Mouse (Mus musculus): ENCODE results near the gene Cep250.
"Not testable (repeated sequence)": the region's sequence is repeated elsewhere in the genome, so short reads cannot be mapped to it uniquely, and the experiment has no call there.

Cep250 gene

DNA sequence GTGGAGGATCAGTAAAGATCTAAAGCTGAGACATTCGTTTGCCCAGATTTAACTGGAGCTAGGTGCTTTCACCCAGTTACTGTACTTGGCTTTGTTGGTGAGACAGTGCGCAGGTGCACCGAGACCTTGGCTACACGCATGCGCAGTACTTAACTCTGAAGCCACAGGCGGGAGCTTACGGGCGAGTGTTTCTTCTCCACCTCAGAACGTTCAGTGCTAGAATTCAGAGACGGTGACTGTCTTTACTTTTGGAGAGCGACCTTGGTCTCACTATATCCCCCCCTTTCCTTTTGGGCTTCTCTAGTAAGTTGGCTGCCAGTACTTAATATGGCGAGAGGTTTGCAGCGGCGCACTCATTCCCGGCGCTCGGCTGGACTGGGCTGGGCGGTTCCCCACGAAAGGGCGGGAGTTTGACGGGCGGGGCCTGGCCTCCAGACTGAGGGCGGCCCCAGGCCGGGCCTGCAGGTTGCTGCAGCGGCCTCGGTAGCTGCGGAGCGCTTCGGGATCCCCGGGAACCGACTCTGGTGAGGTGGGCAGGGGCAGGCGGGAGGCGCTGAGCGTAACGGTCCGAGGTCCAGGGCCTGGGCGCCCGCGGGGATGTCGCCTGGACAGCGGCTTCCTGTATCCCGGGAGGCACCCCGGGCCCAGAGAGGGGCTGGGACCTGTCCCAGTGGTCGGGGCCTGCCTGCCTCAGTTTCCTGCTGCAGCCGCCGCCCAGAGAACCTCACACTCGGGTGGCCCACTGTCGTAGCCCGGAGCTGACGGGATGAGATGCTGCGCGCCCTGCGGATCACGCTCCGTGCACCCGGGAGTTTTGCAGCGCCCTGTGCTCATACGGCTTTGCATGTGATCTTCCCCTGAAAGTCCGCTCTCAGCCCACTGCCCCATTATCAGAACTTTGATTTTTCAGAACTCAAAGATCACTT lies at the start of gene Cep250:
TSS of gene Cep250 (plus strand) at position 325 of the 926 bp plus-strand sequence.
- DNase-seq (ENCODE audit: low read depth in 1 of 2, low spot score in 2 of 2) = peak; percentile 78 to 87

DNA sequence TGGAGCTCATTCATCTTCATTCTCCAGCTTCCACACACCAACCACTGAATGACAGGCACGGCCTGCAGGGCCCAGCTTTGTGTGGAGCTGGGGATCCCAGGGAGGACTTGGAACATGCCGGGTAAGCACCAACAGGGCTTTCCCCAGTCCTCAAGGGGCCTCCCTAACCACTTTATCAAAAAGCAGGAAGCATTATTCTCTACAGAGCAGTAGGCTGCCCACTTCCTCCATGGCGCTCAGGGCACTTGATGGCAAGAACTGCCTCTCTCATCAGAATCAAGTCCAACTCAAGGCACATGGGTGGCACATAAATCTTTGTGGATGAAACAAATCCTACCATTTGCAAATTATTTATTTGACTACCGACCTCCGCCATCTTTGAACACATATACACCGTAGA lies 41.6 kb upstream of the Cep250 start:
- DNase-seq (ENCODE audit: low read depth in 1 of 2, low spot score in 2 of 2) = no peak

DNA sequence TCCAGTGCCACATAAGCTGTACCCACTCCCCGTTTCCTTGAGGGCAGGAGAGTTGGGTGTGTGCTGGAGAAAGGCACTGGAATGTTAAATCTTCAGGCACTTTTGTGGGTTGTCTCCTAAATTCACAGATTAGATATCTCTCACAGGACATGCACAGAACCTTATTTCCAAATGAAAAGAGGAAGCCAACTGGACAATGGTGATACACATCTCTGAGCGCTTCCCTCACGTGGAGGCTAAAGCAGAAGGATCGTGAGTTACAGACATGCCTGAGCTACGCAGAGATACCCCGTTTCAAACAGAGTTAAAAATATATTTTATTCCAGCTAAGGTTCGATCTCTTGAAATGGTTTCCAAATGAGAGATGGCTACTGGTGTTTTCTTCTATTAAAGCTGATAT lies 33.1 kb upstream of the Cep250 start:
- no peak for DNase-seq (ENCODE audit: low read depth in 1 of 2, low spot score in 2 of 2)

DNA sequence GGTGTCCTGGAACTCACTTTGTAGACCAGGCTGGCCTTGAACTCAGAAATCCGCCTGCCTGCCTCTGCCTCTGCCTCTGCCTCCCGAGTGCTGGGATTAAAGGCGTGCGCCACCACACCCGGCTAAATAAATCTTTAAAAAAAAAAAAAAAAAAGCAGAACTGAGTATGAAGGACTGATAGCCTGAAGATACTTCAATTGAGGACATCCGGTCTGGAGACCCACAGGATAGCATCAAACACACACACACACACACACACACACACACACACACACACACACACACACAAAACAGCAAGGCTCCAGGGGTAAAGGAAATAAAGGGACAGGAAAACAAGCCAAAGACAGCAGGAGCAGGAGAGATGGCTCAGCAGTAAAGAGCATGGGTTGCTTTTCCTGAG lies 31.0 kb upstream of the Cep250 start:
- DNase-seq (ENCODE audit: low read depth in 1 of 2, low spot score in 2 of 2) = not testable (repeated sequence)

DNA sequence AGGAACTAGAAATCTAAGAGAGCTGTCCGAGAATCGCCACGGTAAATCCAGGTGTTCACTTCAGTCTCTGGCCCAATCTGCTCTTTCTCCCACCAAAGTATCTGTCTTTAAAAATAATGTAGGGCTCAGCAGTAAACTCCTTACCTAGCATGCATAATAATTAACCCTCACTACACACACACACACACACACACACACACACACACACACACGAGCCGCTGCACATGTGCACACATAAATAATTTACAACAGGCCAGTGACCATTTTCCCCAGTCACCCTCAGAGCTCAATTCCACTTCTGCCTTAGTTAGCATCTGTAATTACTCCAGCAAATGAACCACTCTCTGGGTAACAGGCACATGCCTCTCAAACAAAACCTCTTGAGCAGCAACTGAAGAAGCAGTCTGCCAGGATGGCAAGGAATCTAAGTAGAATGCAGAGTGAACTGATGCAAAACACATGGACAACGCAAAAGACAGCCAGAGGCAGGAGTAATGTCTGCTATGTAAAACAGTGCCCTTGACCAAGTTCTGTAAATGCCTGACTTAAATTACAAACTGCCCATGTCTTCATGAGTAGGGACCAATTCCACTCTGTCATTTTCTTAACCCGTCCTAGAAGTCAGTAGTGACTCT lies 27.4 kb upstream of the Cep250 start:
- no peak for DNase-seq (ENCODE audit: low read depth in 1 of 2, low spot score in 2 of 2)

DNA sequence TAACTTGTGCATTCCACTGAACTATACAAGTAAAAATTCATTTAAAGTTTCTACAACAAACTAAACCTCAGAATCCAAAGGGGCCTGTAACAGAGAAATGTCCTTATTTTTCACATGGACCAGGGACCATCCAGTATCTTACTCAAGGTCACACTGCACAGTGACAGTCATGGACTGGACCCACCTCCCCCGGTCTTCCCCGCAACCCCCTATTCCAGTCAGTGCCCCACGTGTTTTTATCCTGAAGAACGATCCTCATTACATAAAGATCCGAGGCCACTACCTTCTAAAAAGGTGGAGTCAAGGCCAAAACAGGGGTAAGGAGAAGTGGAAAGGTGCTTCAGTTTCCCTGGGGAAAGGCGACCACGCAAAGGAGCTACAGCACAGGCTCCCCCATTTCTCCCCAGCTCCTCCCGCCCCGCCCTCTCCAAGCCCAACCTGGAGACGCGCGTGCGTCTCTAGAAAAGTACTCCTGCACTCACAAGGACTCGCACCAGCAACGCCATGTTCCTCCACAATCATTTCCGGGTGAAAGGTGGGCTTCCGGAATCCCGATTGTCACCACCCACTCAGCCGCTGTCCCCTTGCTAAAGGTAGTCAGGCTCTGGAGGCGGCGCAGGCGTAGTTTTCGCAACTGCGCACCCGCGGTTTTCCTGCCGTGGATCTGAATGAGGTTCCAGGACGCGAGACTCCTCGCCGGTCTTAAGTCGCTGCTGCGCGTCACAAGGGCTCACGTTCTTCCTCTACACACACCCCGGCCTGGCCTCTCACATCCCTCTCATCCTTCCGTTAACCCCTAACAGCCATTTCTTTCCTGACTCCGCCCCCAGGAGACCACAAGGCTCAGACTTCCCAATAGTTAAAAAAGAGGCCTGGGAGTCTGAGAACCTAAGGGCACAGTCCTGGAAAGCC lies 26.5 kb upstream of the Cep250 start, which contains the start of gene Uqcc1:
TSS of gene Uqcc1 (minus strand) at position 780 of the 912 bp plus-strand sequence.
- DNase-seq (ENCODE audit: low read depth in 1 of 2, low spot score in 2 of 2) = peak; percentile 73 to 81

DNA sequence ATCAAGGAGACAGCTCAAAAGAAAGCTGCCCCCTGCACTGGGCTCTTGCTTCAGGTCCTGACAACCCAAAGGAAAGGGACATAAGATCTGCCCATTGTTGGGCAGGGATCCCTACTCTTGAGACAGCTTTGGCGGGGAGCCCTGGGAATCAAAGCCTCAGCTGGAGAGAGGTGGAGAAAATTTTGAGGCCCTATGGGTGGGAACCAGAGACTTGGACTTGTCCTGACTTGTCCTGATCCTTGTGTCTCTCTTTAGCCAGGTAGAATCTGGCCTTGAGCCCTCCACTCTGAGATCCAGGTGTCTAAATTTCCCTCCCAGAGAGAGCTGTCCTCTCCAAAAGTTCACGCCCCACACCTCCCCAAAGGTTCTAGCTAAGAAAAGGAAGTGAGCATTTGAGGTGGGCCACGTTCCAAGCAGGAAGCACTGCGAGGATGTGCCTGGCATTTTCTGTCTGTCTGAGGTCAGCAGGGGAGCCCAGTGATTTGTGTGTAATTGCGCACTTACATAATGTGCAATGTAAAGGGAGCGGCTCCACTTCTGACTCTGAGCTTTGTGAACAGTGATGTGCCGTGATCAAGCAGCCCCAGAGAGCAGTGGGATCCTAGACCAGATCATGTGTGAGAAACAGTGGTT lies 16.2 kb upstream of the Cep250 start:
- DNase-seq (ENCODE audit: low read depth in 1 of 2, low spot score in 2 of 2) = no peak

DNA sequence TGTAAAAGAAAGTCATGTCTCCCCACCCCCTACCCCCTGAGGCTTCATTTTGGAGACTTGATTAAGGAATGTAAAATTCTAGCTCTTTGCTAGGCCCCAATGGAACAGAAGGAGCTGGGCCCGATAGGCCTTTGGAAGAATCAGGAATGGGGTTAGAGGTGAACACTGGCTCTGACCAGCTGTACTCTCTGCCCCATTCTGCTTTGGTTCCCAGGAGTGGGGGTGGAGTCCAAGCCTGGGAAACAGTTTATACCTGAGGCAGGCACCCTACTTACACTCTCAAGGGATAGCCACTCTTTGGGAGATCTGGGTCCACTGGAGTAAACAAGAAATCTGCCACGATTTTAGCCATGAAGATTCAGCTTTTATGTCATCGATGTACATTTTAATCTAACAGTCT lies 15.6 kb upstream of the Cep250 start, which contains the start of gene Gm15557:
TSS of gene Gm15557 (plus strand) at position 48 of the 400 bp plus-strand sequence.
- no peak for DNase-seq (ENCODE audit: low read depth in 1 of 2, low spot score in 2 of 2)

DNA sequence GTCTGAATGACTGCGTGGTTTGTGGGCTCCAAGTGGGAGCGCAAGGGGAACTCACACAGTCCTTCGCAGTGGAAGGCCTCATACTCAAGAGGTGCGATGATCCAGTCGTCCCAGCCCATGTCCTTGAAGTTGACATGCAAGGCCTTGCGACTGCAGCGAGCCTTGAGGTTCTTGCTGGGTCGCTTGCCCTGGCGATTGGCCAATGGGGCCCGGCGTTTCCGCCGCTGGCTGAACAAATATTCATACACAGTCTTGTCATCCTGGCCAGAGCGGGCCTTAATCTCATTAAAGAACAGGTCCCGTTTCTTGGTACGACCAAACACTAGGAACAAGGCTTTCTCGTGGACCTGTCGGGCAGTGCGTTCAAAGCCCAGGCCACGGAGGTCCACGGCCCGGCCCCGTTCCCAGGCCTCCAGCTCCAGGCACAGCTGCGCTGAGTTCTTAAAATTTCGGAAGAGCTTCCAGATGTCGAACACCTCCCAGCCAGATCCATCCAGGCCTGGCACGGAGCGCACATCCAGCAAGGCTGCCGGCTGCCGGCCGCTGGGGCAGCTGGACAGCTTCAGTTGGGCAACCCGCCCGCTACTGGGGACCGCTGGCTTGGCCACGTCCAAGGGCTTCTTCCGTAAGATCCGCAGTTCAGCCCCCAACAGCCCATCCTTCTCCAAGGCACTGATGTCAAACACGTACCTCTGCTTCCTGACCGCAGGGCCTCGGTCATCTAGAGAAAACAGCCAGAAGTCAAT lies 14.4 kb upstream of the Cep250 start:
- no peak for DNase-seq (ENCODE audit: low read depth in 1 of 2, low spot score in 2 of 2)

DNA sequence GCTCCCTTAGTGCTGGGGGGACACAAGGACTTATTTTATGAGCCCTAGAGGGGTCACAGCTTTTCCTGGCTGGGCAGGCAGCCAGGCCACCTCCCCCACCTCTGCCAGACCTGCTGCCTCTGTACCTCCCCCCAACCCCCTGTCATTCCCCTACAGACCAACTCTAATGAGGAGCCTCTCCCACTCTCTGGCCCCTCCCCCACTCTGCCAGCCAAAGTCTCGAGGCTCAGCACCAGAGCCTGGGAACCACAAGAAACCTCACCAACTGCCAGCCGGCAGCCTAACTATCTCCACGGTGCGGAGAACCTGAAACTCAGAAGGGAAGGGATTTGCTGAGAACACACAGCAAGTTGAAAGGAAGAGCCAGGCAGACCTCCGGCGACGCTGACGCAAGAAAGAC lies 12.8 kb upstream of the Cep250 start:
- no peak for DNase-seq (ENCODE audit: low read depth in 1 of 2, low spot score in 2 of 2)

DNA sequence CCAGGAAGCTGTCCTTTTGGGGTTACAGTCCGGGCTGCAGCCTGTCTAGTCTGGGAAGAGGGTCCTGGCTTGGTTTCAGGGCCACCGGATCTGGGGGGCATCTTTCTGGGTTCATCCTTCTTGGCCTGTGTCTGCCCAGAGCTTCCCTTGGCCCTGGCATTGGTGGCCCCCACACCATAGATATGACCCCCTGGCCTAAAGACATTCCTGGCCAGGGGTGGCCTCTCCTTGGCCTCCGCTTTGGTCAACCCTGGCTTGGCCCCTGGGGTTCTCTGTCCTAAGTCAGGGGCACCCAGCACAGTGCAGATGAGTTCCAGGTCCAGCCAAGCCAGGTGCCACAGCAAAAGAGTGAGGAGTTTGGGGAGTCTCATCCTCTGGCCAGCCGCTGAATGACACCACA lies 11.6 kb upstream of the Cep250 start:
- DNase-seq (ENCODE audit: low read depth in 1 of 2, low spot score in 2 of 2) = no peak

DNA sequence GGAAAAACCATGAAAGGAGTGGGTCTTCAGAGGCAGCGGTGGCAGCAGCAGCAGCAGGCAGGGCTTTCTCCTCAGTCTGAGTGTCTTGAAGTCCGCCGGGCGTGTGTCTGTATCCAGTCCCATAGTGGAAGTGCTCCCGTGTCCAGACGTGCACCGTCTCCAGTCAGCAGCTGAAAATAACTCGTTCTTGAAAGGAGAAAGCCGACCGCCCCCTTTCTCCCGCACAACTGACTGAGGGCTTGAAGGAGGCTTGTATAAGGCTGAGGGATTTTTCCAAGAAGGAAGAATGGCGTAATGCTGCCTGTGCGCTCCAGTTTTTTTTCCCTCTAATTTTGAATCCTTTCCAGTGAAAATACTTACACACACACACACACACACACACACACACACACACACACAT lies 11.1 kb upstream of the Cep250 start, which contains the start of gene Gdf5:
TSS of gene Gdf5 (minus strand) at position 244 of the 400 bp plus-strand sequence.
- DNase-seq (ENCODE audit: low read depth in 1 of 2, low spot score in 2 of 2) = no peak

DNA sequence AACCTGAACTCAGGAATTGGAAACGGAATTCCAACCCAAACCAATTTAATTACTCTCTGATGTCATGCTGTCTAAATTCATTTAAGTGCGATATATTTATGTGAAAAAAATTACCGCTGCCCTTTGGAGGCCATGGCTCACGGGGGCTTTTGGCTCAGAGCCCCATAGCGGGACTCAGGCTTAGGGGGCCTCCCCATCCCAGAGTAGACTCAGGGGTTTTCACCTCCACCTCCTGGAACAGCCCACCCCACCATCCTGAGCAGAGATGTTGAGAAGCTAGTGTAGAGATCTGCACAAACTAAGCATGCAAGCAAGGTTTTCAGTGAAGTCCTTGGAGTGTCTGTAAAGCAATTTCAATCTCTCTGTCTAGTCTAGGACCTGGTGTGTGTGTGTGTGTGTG lies 10.7 kb upstream of the Cep250 start:
- no peak for DNase-seq (ENCODE audit: low read depth in 1 of 2, low spot score in 2 of 2)

DNA sequence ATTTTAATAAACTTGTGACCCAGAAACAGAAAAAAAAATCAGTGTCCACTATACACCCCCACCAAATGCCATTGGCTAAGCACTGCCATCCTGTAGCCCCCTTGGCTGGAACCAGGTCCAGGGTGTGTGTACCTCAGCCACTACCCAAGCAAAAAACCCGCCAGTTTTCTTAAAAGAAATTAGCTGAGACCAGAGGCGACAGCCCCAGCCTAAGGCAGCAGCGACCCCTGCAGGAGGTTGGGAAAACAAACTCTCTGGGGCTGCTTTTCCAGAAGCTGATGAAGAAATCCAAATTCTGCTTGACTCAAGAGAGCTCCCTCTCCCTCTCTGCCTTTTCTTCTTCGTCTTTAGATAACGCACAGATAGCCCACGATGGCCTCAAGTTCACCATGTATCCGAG lies 10.2 kb upstream of the Cep250 start:
- DNase-seq (ENCODE audit: low read depth in 1 of 2, low spot score in 2 of 2) = peak; percentile 24 to 50

DNA sequence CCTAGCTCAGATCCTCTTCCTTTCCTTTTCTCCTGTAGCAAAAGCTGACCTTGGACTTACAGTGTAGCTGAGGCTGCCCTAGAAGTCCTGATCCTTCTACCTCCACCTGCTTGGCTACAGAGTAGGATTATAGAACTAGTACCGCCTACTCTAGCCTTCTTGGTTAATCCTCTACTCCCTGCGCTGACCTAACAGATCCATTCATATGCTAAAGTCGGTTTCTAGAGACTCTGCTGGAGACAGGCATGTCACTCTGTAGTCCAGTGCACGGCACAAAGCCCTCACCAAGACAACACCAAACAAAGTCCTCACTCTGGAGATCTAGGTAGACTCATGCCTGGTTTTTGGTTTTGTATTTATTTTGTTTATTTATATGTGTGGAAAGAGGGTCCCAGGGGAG lies 9.8 kb upstream of the Cep250 start:
- no peak for DNase-seq (ENCODE audit: low read depth in 1 of 2, low spot score in 2 of 2)

DNA sequence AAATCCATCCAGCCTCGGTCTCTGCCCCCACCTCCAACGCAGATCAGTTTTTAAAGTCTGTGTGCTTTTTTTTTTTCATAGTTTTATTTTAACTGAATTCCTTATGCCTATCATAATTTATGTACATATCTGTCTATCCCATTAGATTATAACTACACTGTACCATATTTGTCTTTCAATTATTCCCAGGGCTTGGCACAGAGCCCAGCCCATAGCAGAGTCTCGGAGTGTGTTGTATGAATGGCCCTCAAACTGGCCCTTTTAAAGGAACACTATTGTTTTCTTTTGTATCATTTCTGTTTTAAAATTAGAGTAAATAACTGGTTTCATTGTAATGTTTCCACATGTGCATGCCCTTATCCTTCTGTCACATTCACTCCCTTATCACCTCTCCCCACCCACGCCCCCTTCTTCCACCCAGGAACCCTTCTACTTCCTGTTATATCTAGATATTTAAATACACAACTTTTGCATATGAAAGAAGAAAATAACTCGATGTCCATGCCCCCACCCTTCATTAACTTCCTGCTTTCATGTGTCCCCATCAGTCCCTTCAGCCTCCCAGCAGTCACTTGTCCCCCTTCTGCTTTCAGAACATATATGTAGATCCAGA lies 8.8 kb upstream of the Cep250 start:
- no peak for DNase-seq (ENCODE audit: low read depth in 1 of 2, low spot score in 2 of 2)

DNA sequence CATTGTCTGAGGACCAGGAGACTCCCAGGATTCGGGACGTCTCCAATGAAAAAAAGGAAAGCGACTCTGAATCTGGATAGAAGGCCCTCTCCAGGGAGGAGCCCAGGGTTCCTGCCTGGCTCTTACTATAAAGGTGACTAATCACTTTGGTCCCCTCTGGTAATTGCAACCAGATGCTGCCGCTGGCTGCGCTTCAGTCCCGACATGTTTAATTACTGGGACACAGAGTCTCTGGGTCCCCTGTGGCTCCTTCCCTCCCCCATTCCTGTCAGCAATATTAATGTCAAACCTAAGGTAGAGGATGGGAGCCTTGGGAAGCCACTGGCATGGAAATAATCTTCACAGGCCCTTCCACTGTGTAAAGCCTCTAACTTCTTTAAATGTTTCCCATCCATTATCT lies 6.9 kb upstream of the Cep250 start:
- DNase-seq (ENCODE audit: low read depth in 1 of 2, low spot score in 2 of 2) = no peak

DNA sequence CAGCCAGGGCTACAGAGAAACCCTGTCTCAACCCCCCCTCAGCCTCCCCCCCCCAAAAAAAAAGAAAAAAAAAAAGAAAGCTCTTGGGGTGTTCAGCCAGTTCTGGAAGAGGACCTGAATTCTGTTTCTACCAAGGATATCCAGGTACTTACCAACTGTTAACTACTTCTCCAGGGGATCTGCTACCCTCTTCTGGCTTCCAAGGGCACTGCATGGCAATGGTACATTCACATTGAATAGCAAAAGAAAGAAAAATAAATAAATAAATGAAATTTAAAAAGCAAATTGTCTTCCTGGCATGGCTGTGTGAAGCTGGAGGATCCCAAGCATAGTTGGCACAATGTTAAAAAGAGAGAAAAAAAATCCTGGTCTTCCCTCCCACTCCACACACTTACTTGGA lies 4.3 kb upstream of the Cep250 start:
- DNase-seq (ENCODE audit: low read depth in 1 of 2, low spot score in 2 of 2) = no peak

DNA sequence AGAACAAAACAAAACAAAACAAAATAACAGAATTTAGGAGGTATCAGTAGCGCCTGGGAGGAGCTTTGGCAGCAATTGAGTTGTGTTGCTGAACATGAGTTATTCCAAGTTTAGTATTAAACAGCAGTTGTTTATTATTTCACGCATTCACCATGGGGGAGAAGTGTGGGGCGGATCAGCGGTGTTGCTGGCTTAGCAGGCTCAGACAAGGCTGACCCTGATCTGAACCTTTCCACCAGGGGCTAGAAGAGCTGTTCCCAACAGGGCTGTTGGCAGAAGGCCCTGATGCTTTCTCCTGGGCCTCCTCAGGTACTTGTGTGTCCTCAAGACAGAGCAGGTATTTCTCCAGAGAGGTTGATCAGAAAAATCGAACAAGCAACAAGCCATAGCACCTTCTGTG lies 3.7 kb downstream of the Cep250 start:
- no peak for DNase-seq (ENCODE audit: low read depth in 1 of 2, low spot score in 2 of 2)

DNA sequence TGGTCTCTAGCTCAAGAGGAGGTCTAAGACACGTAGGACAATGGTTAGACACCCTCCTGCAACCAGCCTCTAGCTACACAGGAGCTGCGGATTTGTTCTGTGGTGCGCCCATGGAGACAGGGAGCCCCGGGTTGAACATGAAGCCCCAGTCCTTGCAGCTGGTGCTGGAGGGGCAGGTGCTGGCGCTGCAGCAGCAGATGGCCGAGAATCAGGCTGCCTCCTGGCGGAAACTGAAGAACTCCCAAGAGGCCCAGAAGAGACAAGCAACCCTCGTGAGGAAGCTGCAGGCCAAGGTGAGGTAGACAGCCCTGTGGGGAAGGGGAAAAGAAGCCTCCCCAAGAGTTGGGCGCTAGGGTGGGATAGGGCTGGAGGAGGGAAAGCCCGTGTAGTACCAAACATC lies 5.6 kb downstream of the Cep250 start:
- DNase-seq (ENCODE audit: low read depth in 1 of 2, low spot score in 2 of 2) = no peak

All from monocyte, adult 2 months (primary cell).